Mouse (Mus musculus) ES-E14 (cell line): ENCODE measurements around the gene Cc2d2a.

Source experiments
- CHD2 ChIP-seq: IDR thresholded peaks from 2 replicates; pipeline ENCODE4 v1.6.1; 2014; ENCODE audit warnings: mild to moderate bottlenecking, low read depth, low read length, inconsistent platforms
- HCFC1 ChIP-seq: IDR thresholded peaks from 2 replicates; pipeline ENCODE4 v1.6.1; 2012; ENCODE audit warnings: low read length, inconsistent platforms, borderline replicate concordance; ENCODE audit not compliant: insufficient read depth
- MAFK ChIP-seq: IDR thresholded peaks from 2 replicates; pipeline ENCODE4 v1.6.1; 2014; ENCODE audit warnings: mild to moderate bottlenecking, low read depth, low read length, inconsistent platforms; ENCODE audit not compliant: insufficient read depth
- ZC3H11A ChIP-seq: IDR thresholded peaks from 2 replicates; pipeline ENCODE4 v1.6.1; 2012; ENCODE audit warnings: low read depth, mild to moderate bottlenecking, inconsistent platforms, low read length, borderline replicate concordance
- ZNF384 ChIP-seq: IDR thresholded peaks from 2 replicates; pipeline ENCODE4 v1.6.1; 2012; ENCODE audit warnings: low read depth, low read length, inconsistent platforms

DNA sequence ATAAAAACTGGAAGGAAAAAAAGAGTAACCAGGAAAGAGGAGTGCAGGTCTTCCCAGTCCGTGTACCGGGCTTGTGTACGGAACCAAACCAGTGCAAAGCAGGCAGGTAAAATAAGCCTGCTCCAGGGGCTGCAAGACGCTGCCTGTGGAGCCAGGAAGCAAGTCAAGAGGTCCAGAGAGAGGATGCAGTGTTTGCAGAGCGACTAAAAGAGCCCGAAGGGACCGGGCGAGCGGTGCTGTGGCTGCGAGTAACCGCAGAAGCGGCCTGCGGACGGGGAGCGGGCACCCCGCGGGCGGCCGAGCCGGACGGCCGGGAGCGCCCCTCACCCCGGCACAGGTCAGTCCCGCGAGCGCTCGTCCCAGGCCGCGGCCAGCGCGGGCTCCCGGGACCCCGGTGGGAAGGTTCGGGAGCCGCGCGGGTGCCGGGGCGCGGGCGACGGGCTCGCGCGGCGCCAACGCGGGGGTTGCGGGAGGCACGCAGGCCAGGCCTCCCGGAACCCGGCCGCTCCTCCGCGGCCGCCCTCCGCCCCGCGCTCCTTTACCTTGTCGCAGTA lies 119.4 kb downstream of the Cc2d2a start:
- TF ChIP-seq ZNF384 (no peak), ZC3H11A (no peak), CHD2 (no peak), HCFC1 (no peak), MAFK (no peak)
